Mouse (Mus musculus) stomach, postnatal 0 days (tissue): ENCODE results near the gene Bcap29. TPM values are rescaled to one million over a fixed set of nuclear protein-coding genes. Genes with fewer than 3 reads are reported as not detected.
"Not testable (repeated sequence)": the region's sequence is repeated elsewhere in the genome, so short reads cannot be mapped to it uniquely, and the experiment has no call there.

ENCODE experiments used
- ATAC-seq: fragments of 200-750 bp; cut with Nextera tagmentation; 2 replicates; pipeline ENCODE4 v1.8.0; 2017; ENCODE audit not compliant: low FRiP score, low TSS enrichment
- DNase-seq: peaks from one replicate; pipeline ENCODE4 v3.0.0-alpha.2; 2016; ENCODE audit warnings: low spot score
- H3K27ac ChIP-seq: fragments of 300-500 bp; sonication (generic); replicated peaks from 2 replicates; pipeline ENCODE4 v1.5.1; 2014; ENCODE audit warnings: mild to moderate bottlenecking, control low read depth
- H3K27me3 ChIP-seq: fragments of 300-500 bp; sonication (generic); 2 replicates; pipeline ENCODE4 v1.6.1; 2014; ENCODE audit warnings: low read length; ENCODE audit not compliant: control insufficient read depth, insufficient read depth
- H3K36me3 ChIP-seq: fragments of 300-500 bp; sonication (generic); 2 replicates; pipeline ENCODE4 v1.6.1; 2014; ENCODE audit warnings: low read length, mixed read lengths; ENCODE audit not compliant: control insufficient read depth, insufficient read depth
- H3K4me1 ChIP-seq: fragments of 300-500 bp; sonication (generic); replicated peaks from 2 replicates; pipeline ENCODE4 v1.6.1; 2014; ENCODE audit warnings: antibody characterized with exemption; ENCODE audit not compliant: control insufficient read depth, insufficient read depth
- H3K4me2 ChIP-seq: fragments of 300-500 bp; sonication (generic); replicated peaks from 2 replicates; pipeline ENCODE4 v1.6.1; 2014; ENCODE audit warnings: low read depth, mild to moderate bottlenecking, control low read depth, moderate library complexity
- H3K4me3 ChIP-seq: fragments of 300-500 bp; sonication (generic); 2 replicates; pipeline ENCODE4 v1.5.1; 2014; ENCODE audit warnings: low read depth, low read length, control low read depth
- H3K9ac ChIP-seq: fragments of 300-500 bp; sonication (generic); 2 replicates; pipeline ENCODE4 v1.6.1; 2014; ENCODE audit warnings: mild to moderate bottlenecking, low read length, control low read depth, mixed read lengths
- H3K9me3 ChIP-seq: fragments of 300-500 bp; sonication (generic); 2 replicates; pipeline ENCODE4 v1.6.1; 2016; ENCODE audit warnings: low read length; ENCODE audit not compliant: control insufficient read depth
- CTCF ChIP-seq: IDR thresholded peaks from 2 replicates; pipeline ENCODE4 v1.5.1; 2016; ENCODE audit warnings: antibody characterized with exemption, low read depth, mild to moderate bottlenecking, moderate library complexity
- EP300 ChIP-seq: optimal IDR thresholded peaks from 2 replicates; pipeline ENCODE3; 2016; ENCODE audit warnings: antibody characterized with exemption
- WGBS: fragments of 180-500 bp; shearing (Covaris S2); extraction: QIAGEN DNeasy Blood & Tissue Kit; methylation state at CpG from one replicate; pipeline ENCODE4 v1.1.7; 2014; 5-methylcytosine and 5-hydroxymethylcytosine counted together
- polyA plus RNA-seq: library from polyadenylated mRNA; unstranded; fragments of >200 nt; fragmentation: Nextera tagmentation; extraction: Ambion mirVana; gene quantifications from 2 replicates; pipeline ENCODE4 v1.2.1, GENCODE M21; 2015

Gene Bcap29
- polyA plus RNA-seq, 1 experiment from 2014 or later, result 40.4 TPM

- H3K4me2 ChIP-seq, result no peak overlapping the region
- H3K36me3 ChIP-seq, result no peaks in the 10 kb centered on the region
- WGBS, result 70% methylated on average over 5 of the region's 5 CpGs
- no peaks in the 10 kb centered on the region for H3K9me3 ChIP-seq
- no peak for ATAC-seq
- TF ChIP-seq EP300 (no peak), CTCF (no peak)
- no peak overlapping the region for H3K27ac ChIP-seq
- no peaks in the 10 kb centered on the region for H3K4me1 ChIP-seq
- H3K27me3 ChIP-seq, result no peaks in the 10 kb centered on the region
- H3K4me3 ChIP-seq, result no peak overlapping the region
- no peak overlapping the region for H3K9ac ChIP-seq
- DNase-seq, result no peak
These were observed 60.0 kb downstream of the Bcap29 start for GRCm38 (mm10) chr12:31574506-31574905.

GRCm38 (mm10) chr12:31569784-31570183 is 64.7 kb downstream of the Bcap29 start:
- no peak for TF ChIP-seq EP300
- no peak for TF ChIP-seq CTCF
- Histone ChIP-seq H3K9me3 (no peaks in the 10 kb centered on the region), H3K4me2 (no peak overlapping the region), H3K27ac (no peak overlapping the region), H3K4me3 (no peak overlapping the region), H3K36me3 (no peaks in the 10 kb centered on the region), H3K9ac (no peak overlapping the region), H3K27me3 (no peaks in the 10 kb centered on the region), H3K4me1 (no peaks in the 10 kb centered on the region)
- WGBS, result 43% methylated on average over 2 of the region's 2 CpGs
- no peak for ATAC-seq
- no peak for DNase-seq

- DNase-seq, result no peak
These were observed 65.8 kb downstream of the Bcap29 start for GRCm38 (mm10) chr12:31568661-31569060.

GRCm38 (mm10) chr12:31567535-31567934 is 66.9 kb downstream of the Bcap29 start:
- H3K27ac ChIP-seq, H3K4me3 ChIP-seq, H3K9ac ChIP-seq, H3K36me3 ChIP-seq, H3K27me3 ChIP-seq, H3K9me3 ChIP-seq, H3K4me1 ChIP-seq: not testable (repeated sequence)
- DNase-seq, result peak; percentile 41
- peak overlapping the region; percentile 43 for H3K4me2 ChIP-seq
- WGBS, result 16% methylated on average over 10 of the region's 10 CpGs
- ATAC-seq, result peak; percentile 68; the same call in 1 of the 2 replicates

More at GRCm38 (mm10) chr12:31568661-31569060, 65.8 kb downstream of the Bcap29 start:
- no peak overlapping the region for H3K4me3 ChIP-seq
- no peak overlapping the region for H3K9ac ChIP-seq
- no peaks in the 10 kb centered on the region for H3K36me3 ChIP-seq
- ATAC-seq, result no peak
- H3K27me3 ChIP-seq, result no peaks in the 10 kb centered on the region
- TF ChIP-seq EP300 (no peak), CTCF (no peak)
- H3K9me3 ChIP-seq, result no peaks in the 10 kb centered on the region
- no peaks in the 10 kb centered on the region for H3K4me1 ChIP-seq
- no peak overlapping the region for H3K4me2 ChIP-seq
- H3K27ac ChIP-seq, result no peak overlapping the region

GRCm38 (mm10) chr12:31560712-31561111 is 73.7 kb downstream of the Bcap29 start:
- H3K4me2 ChIP-seq, result no peak overlapping the region
- H3K27me3 ChIP-seq, result 0 out of 2 replicates have a peak, but pooled peaks cover 6% of the 10 kb centered on the region
- no peak overlapping the region for H3K27ac ChIP-seq
- no peaks in the 10 kb centered on the region for H3K36me3 ChIP-seq
- ATAC-seq, result no peak
- no peak for DNase-seq
- H3K9ac ChIP-seq, result no peak overlapping the region
- WGBS, result 72% methylated on average over 5 of the region's 5 CpGs
- H3K4me1 ChIP-seq, result peaks cover 3% of the 10 kb centered on the region; the same call in 1 of the 2 replicates
- H3K9me3 ChIP-seq, result no peaks in the 10 kb centered on the region
- no peak for TF ChIP-seq EP300
- no peak for TF ChIP-seq CTCF
- no peak overlapping the region for H3K4me3 ChIP-seq

GRCm38 (mm10) chr12:31560002-31560401 is 74.5 kb downstream of the Bcap29 start:
- H3K9ac ChIP-seq, result no peak overlapping the region
- no peak overlapping the region; the same call in 1 of the 2 replicates for H3K4me3 ChIP-seq
- 16% methylated on average over 5 of the region's 5 CpGs for WGBS
- no peaks in the 10 kb centered on the region for H3K9me3 ChIP-seq
- DNase-seq (no peak), ATAC-seq (no peak)
- peaks cover 3% of the 10 kb centered on the region; the same call in 1 of the 2 replicates for H3K4me1 ChIP-seq
- H3K27me3 ChIP-seq, result 0 out of 2 replicates have a peak, but pooled peaks cover 6% of the 10 kb centered on the region
- peak overlapping the region; percentile 74; the same call in 1 of the 2 replicates for H3K4me2 ChIP-seq
- TF ChIP-seq EP300 (no peak), CTCF (no peak)
- H3K27ac ChIP-seq, result no peak overlapping the region
- H3K36me3 ChIP-seq, result no peaks in the 10 kb centered on the region
